In the genomic region with DNA sequence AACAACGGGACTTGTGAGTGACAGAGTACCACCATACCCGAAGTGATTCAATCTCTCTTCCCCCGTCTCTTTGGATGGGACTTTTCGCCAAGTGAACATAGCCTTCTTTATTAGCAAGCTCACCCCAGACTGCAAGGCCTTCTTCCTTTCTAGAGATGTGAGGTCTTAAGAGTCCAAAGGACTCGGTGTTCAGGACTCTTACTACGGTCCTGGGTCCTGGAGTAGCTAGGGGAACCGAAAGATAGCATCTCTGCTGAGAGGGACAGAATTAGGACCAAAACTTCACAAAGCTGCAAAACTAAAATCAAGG, we compare ENCODE assay signal across 11 mouse cellular contexts. TPM values are rescaled to one million over a fixed set of nuclear protein-coding genes. Genes with fewer than 3 reads are reported as not detected.
A peak's percentile ranks its signal among the peaks of the same experiment; 100 is the strongest.
DNase-seq lines count a peak whose midpoint lies in the region; ATAC-seq and TF ChIP-seq lines count a peak whose summit lies in the region.
"Had no signal": no experiment of that assay in that cellular context is flagged by ENCODE, and none has a peak within 500 bp of the region (broad histone marks: within the 10 kb centered on the region; RNA-seq: fewer than 3 reads in every experiment).

No protein-coding gene starts in this region.

- peaks cover 97% of the 10 kb centered on the region for H3K27me3 ChIP-seq in forebrain, embryonic 12.5 days
- peaks cover 73% of the 10 kb centered on the region for H3K27me3 ChIP-seq in forebrain, embryonic 16.5 days (replicated peaks; ENCODE audit: control insufficient read depth, insufficient read depth, low read length)
- peaks cover 77% of the 10 kb centered on the region for H3K27me3 ChIP-seq in intestine, postnatal 0 days (replicated peaks; ENCODE audit: control insufficient read depth, insufficient read depth, low read length)
- no peaks in the 10 kb centered on the region for H3K27me3 ChIP-seq in myocyte (ENCODE audit: control insufficient read depth, insufficient read depth, insufficient read length)
- H3K27me3 ChIP-seq: Patski had no signal

- peak; percentile 23 for DNase-seq in ZHBTc4 (ENCODE audit: low read depth, low spot score)
- DNase-seq in gastrocnemius, adult 18-20 months (ENCODE audit: low spot score), result no peak
- no peak for DNase-seq in layer of hippocampus, adult 9-10 months (ENCODE audit: low spot score)
- no peak for DNase-seq in spleen, adult 12 weeks (ENCODE audit: low spot score)
- DNase-seq: cerebellum, postnatal 36 days had no signal

- no peak overlapping the region for H3K27ac ChIP-seq in forebrain, embryonic 12.5 days
- no peak overlapping the region for H3K27ac ChIP-seq in forebrain, embryonic 16.5 days (ENCODE audit: low read length)
- no peak overlapping the region for H3K27ac ChIP-seq in intestine, postnatal 0 days (ENCODE audit: low read depth, low read length)
- H3K27ac ChIP-seq: gastrocnemius, adult 2 months had no signal

- H3K79me2 ChIP-seq in myocyte (ENCODE audit: control insufficient read depth, insufficient read depth), result peaks cover 5% of the 10 kb centered on the region

- no peak for TF ChIP-seq POLR2A in myocyte (IDR thresholded peaks at IDR 0.05; ENCODE audit: insufficient read length, low read depth)

- H3ac ChIP-seq in myocyte (ENCODE audit: control insufficient read depth, insufficient read length), result no peak overlapping the region

- no peak for ATAC-seq in forebrain, embryonic 12.5 days (ENCODE audit: low FRiP score)
- ATAC-seq in forebrain, embryonic 16.5 days, result no peak
- no peak for ATAC-seq in intestine, postnatal 0 days
- ATAC-seq: Patski had no signal

- no peak overlapping the region for H3K9ac ChIP-seq in forebrain, embryonic 12.5 days
- no peak overlapping the region for H3K9ac ChIP-seq in forebrain, embryonic 16.5 days (replicated peaks; ENCODE audit: low read depth, low read length)
- 0 out of 2 replicates have a peak overlapping the region, but pooled peaks have one; percentile 11 for H3K9ac ChIP-seq in intestine, postnatal 0 days (ENCODE audit: low read depth, low read length)

- H3K36me3 ChIP-seq in forebrain, embryonic 12.5 days (replicated peaks), result no peaks in the 10 kb centered on the region
- H3K36me3 ChIP-seq in forebrain, embryonic 16.5 days (ENCODE audit: control insufficient read depth, insufficient read depth), result no peaks in the 10 kb centered on the region
- no peaks in the 10 kb centered on the region for H3K36me3 ChIP-seq in intestine, postnatal 0 days (ENCODE audit: control insufficient read depth, insufficient read depth)
- H3K36me3 ChIP-seq in myocyte (ENCODE audit: control insufficient read depth, insufficient read depth), result no peaks in the 10 kb centered on the region

- peaks cover 45% of the 10 kb centered on the region for H3K4me1 ChIP-seq in forebrain, embryonic 12.5 days
- peaks cover 37% of the 10 kb centered on the region for H3K4me1 ChIP-seq in forebrain, embryonic 16.5 days (replicated peaks; ENCODE audit: control insufficient read depth, insufficient read depth, low read length)
- H3K4me1 ChIP-seq in intestine, postnatal 0 days (replicated peaks; ENCODE audit: control insufficient read depth, insufficient read depth, low read length), result no peaks in the 10 kb centered on the region

- TF ChIP-seq CTCF in intestine, postnatal 0 days (IDR thresholded peaks at IDR 0.05; ENCODE audit: low read depth), result no peak

- H3K4me2 ChIP-seq in forebrain, embryonic 12.5 days, result peak overlapping the region; percentile 72; the same call in 1 of the 2 replicates
- H3K4me2 ChIP-seq in forebrain, embryonic 16.5 days (ENCODE audit: low read length), result no peak overlapping the region
- peak overlapping the region; percentile 77 for H3K4me2 ChIP-seq in intestine, postnatal 0 days (replicated peaks; ENCODE audit: low read depth)
- H3K4me2 ChIP-seq in myocyte (ENCODE audit: low read depth), result no peak overlapping the region

- 2% methylated on average over 7 of the region's 7 CpGs for WGBS in forebrain, embryonic 12.5 days
- 6% methylated on average over 7 of the region's 7 CpGs for WGBS in forebrain, embryonic 16.5 days
- WGBS in intestine, postnatal 0 days, result 22% methylated on average over 7 of the region's 7 CpGs

- H3K9me3 ChIP-seq in forebrain, embryonic 12.5 days, result no peaks in the 10 kb centered on the region
- H3K9me3 ChIP-seq in forebrain, embryonic 16.5 days (ENCODE audit: control insufficient read depth, low read length), result no peaks in the 10 kb centered on the region
- no peaks in the 10 kb centered on the region for H3K9me3 ChIP-seq in intestine, postnatal 0 days (ENCODE audit: control insufficient read depth)

- H3K4me3 ChIP-seq in forebrain, embryonic 12.5 days (replicated peaks), result no peak overlapping the region
- H3K4me3 ChIP-seq in forebrain, embryonic 16.5 days (replicated peaks; ENCODE audit: low read length), result no peak overlapping the region
- peak overlapping the region; percentile 65 for H3K4me3 ChIP-seq in intestine, postnatal 0 days (ENCODE audit: low read depth, low read length)
- peak overlapping the region; percentile 41 for H3K4me3 ChIP-seq in myocyte

TF ChIP-seq in myocyte, 11 proteins besides CTCF, POLR2A, EP300 and RAD21:
- no peak for TF ChIP-seq POLR2AphosphoS2 (IDR thresholded peaks at IDR 0.05; ENCODE audit: insufficient read length, low read depth)
- TF ChIP-seq MAX (IDR thresholded peaks at IDR 0.05; ENCODE audit: low read depth), result no peak
- no peak for TF ChIP-seq USF1 (IDR thresholded peaks at IDR 0.05; ENCODE audit: low read depth)
- TF ChIP-seq TCF12 (IDR thresholded peaks at IDR 0.05; ENCODE audit: insufficient read depth, poor library complexity, severe bottlenecking), result no peak
- TF ChIP-seq MYOG (IDR thresholded peaks at IDR 0.05; ENCODE audit: control insufficient read depth in 1 of 3, insufficient read depth in 1 of 3, insufficient read length in 2 of 3, low read depth in 2 of 3), result no peak
- TF ChIP-seq SRF (IDR thresholded peaks at IDR 0.05; ENCODE audit: control insufficient read depth, insufficient read length, low read depth), result no peak
- no peak for TF ChIP-seq E2F4 (IDR thresholded peaks at IDR 0.05; ENCODE audit: insufficient read depth)
TF ChIP-seq in myocyte: peak in this region for 0.

RNA-seq across cellular contexts. Expression of gene Gdnf, which starts 3.7 kb away (rescaled TPM):
- polyA plus RNA-seq in forebrain, embryonic 12.5 days (2016; fragmentation: Nextera tagmentation; extraction: Ambion mirVana), result 0.14 and 0.28 TPM in 2 replicates
- polyA plus RNA-seq in forebrain, embryonic 16.5 days (2015; fragmentation: Nextera tagmentation; extraction: Ambion mirVana), result 0.16 and 0.18 TPM in 2 replicates
- polyA plus RNA-seq in intestine, postnatal 0 days (2015; fragmentation: Nextera tagmentation; extraction: Ambion mirVana), result 1.3 TPM in 2 replicates
- 2.8 TPM for polyA plus RNA-seq in myocyte (2012; fragmentation: generic; extraction: Trizol)
- under 1 TPM; 0.34 to 0.64 TPM for total RNA-seq in gastrocnemius, adult 18-20 months (2021)

Comparison
In these comparisons a context has a peak if more than half of its experiments do, and no peak if none do; other contexts are left out.
1. H3K4me2 ChIP-seq: peak in forebrain, embryonic 12.5 days (single experiment) and intestine, postnatal 0 days (single experiment); none in forebrain, embryonic 16.5 days (single experiment) and myocyte (single experiment).
2. H3K4me3 ChIP-seq: peak in intestine, postnatal 0 days (single experiment) and myocyte (single experiment); none in forebrain, embryonic 12.5 days (single experiment) and forebrain, embryonic 16.5 days (single experiment).